Comparison of ENCODE assay signal across 14 mouse cellular contexts in the genomic region with DNA sequence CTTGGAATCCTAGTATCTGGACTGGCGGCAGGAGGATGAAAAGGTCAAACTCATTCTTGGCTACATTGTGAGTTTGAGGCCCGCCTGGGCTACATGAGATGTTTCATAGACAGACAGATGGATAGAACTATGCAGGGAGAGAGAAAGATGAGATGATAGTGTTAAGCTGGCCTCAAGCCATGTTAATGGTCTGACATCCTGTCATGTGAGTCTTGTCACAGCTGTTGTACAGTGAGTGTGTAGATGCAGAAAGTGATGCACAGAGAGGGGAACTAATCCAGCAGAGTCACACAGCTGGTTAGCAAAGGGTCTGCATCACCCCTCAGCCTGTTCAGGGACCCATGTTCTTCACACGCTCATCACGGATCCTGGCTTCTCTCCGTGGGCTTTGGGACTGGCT.
"Had no signal": no experiment of that assay in that cellular context is flagged by ENCODE, and none has a peak within 500 bp of the region (broad histone marks: within the 10 kb centered on the region; RNA-seq: fewer than 3 reads in every experiment).

No protein-coding gene starts in this region.

- H3K27ac ChIP-seq: kidney, postnatal 0 days; liver, embryonic 14.5 days; midbrain, embryonic 15.5 days; neural tube, embryonic 13.5 days; stomach, embryonic 15.5 days had no signal

- DNase-seq: kidney, adult 9 months; kidney, postnatal 36 days; liver; lung, adult 18-20 months; lung, postnatal 4 days; right cerebral cortex, adult 18-20 months; right cerebral cortex, postnatal 25 days; thymus, postnatal 36 days had no signal

- H3K4me3 ChIP-seq: megakaryocyte, embryonic 14.5 days; midbrain, embryonic 15.5 days; neural tube, embryonic 13.5 days; stomach, embryonic 15.5 days had no signal

- H3K4me1 ChIP-seq: megakaryocyte, embryonic 14.5 days; stomach, embryonic 15.5 days had no signal
